Mouse (Mus musculus) heart, embryonic 16.5 days (tissue): ENCODE data around the gene Pmel. TPM values are rescaled to one million over a fixed set of nuclear protein-coding genes. Genes with fewer than 3 reads are reported as not detected.
A peak's percentile ranks its signal among the peaks of the same experiment; 100 is the strongest.
"Not testable (repeated sequence)": the region's sequence is repeated elsewhere in the genome, so short reads cannot be mapped to it uniquely, and the experiment has no call there.

Source experiments
- ATAC-seq: fragments of 200-750 bp; cut with Nextera tagmentation; replicated peaks from 2 replicates; pipeline ENCODE4 v1.8.0; 2017; ENCODE audit warnings: moderate number of reproducible peaks; ENCODE audit not compliant: insufficient read depth, low FRiP score; ENCODE audit errors: extremely low read depth
- H3K27ac ChIP-seq: fragments of 300-500 bp; sonication (generic); 2 replicates; pipeline ENCODE4 v1.5.1; 2014; ENCODE audit warnings: mild to moderate bottlenecking, low read length, control low read depth, moderate library complexity
- H3K27me3 ChIP-seq: fragments of 300-500 bp; sonication (generic); 2 replicates; pipeline ENCODE4 v1.6.1; 2014; ENCODE audit warnings: low read length, mixed read lengths; ENCODE audit not compliant: control insufficient read depth, insufficient read depth
- H3K36me3 ChIP-seq: fragments of 300-500 bp; sonication (generic); 2 replicates; pipeline ENCODE4 v1.6.1; 2014; ENCODE audit not compliant: control insufficient read depth, insufficient read depth
- H3K4me1 ChIP-seq: fragments of 300-500 bp; sonication (generic); 2 replicates; pipeline ENCODE4 v1.6.1; 2014; ENCODE audit warnings: low read length, mixed read lengths; ENCODE audit not compliant: control insufficient read depth, insufficient read depth
- H3K4me2 ChIP-seq: fragments of 300-500 bp; sonication (generic); 2 replicates; pipeline ENCODE4 v1.6.1; 2014; ENCODE audit warnings: low read depth, mild to moderate bottlenecking, control low read depth, low read length
- H3K4me3 ChIP-seq: fragments of 300-500 bp; sonication (generic); 2 replicates; pipeline ENCODE4 v1.5.1; 2014; ENCODE audit warnings: mild to moderate bottlenecking, control low read depth, low read length
- H3K9ac ChIP-seq: fragments of 300-500 bp; sonication (generic); 2 replicates; pipeline ENCODE4 v1.6.1; 2014; ENCODE audit warnings: low read length, control low read depth
- H3K9me3 ChIP-seq: fragments of 300-500 bp; sonication (generic); replicated peaks from 2 replicates; pipeline ENCODE4 v1.6.1; 2016; ENCODE audit warnings: low read length; ENCODE audit not compliant: control insufficient read depth
- WGBS: fragments of 180-500 bp; shearing (Covaris S2); extraction: QIAGEN DNeasy Blood & Tissue Kit; methylation state at CpG from one replicate; pipeline ENCODE4 v1.1.7; 2014; 5-methylcytosine and 5-hydroxymethylcytosine counted together
- polyA plus RNA-seq: library from polyadenylated mRNA; unstranded; fragments of >200 nt; fragmentation: Nextera tagmentation; extraction: Ambion mirVana; gene quantifications from 2 replicates; pipeline ENCODE4 v1.2.1, GENCODE M21; 2015

Pmel gene
- polyA plus RNA-seq, 1 experiment from 2014 or later = 1.7 TPM

DNA sequence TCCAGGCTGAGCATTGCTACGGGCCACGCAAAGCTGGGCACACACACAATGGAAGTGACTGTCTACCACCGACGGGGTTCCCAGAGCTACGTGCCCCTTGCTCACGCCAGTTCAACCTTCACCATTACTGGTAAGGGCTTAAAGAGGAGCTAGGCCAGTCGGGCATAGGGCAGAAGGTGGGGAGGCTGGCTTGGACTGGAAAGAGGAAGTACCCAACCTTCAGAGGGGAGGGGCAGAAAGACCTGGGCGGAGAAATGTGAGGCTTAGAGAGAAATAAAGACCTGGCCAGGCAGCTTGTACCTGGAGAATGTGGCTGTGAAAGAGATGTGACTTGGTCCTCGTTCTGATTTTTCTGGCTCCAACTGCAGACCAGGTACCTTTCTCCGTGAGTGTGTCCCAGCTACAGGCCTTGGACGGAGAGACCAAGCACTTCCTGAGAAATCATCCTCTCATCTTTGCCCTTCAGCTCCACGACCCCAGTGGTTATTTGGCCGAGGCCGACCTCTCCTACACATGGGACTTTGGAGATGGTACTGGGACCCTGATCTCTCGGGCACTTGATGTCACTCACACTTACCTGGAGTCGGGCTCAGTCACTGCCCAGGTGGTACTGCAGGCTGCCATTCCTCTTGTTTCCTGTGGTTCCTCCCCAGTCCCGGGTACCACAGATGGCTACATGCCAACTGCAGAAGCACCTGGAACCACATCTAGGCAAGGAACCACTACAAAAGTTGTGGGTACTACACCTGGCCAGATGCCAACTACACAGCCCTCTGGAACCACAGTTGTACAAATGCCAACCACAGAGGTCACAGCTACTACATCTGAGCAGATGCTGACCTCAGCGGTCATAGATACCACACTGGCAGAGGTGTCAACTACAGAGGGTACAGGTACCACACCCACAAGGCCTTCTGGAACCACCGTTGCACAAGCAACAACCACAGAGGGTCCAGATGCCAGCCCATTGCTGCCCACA is 11.9 kb downstream of the Pmel start:
- Histone ChIP-seq H3K4me3 (no peak overlapping the region), H3K4me2 (no peak overlapping the region), H3K27me3 (no peaks in the 10 kb centered on the region), H3K9ac (no peak overlapping the region), H3K36me3 (0 out of 2 replicates have a peak, but pooled peaks cover 5% of the 10 kb centered on the region), H3K27ac (no peak overlapping the region), H3K9me3 (no peaks in the 10 kb centered on the region), H3K4me1 (no peaks in the 10 kb centered on the region)
- WGBS = 79% methylated on average over 19 of the region's 19 CpGs
- ATAC-seq = peak; percentile 41; the same call in 1 of the 2 replicates

DNA sequence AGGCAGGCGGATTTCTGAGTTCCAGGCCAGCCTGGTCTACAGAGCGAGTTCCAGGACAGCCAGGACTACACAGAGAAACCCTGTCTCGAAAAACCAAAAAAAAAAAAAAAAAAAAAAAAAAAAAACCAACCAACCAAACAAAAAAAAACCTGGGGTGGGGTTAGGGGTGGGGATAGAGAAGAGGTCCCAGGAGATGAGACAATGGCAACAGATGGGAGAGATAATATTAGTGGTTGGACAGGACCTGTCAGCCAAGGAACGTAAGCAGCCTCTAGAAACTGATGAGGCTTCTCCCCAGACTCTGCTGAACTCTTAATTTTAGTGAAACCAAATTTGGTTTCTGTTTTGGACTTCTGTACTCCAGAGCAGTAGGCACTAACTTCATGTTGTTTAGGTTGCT is 21.5 kb downstream of the Pmel start:
- WGBS = 76% methylated on average over 3 of the region's 4 CpGs
- not testable (repeated sequence) for H3K27ac ChIP-seq, H3K4me3 ChIP-seq, H3K36me3 ChIP-seq, H3K9me3 ChIP-seq, H3K4me2 ChIP-seq, H3K27me3 ChIP-seq, H3K4me1 ChIP-seq, ATAC-seq, H3K9ac ChIP-seq

DNA sequence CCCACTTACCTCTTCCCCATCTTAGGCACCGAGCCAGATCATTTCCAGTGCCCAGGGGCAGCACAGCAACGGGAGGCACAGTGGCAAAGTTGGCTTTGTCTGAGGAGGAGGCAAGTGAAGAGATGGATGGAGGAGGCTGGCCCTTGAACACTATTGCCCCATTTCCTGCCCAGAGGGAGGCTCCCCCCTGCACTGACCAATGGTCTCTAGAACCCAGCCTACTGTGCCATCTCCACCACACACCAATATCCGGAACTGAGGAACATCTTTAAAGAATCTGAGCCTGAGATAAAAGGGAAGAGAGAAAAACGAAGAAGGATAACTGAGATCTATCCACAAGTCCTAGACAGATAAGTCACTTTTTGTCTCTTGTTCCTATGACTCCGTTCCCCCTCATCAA is 24.1 kb downstream of the Pmel start:
- WGBS = 69% methylated on average over 5 of the region's 5 CpGs

DNA sequence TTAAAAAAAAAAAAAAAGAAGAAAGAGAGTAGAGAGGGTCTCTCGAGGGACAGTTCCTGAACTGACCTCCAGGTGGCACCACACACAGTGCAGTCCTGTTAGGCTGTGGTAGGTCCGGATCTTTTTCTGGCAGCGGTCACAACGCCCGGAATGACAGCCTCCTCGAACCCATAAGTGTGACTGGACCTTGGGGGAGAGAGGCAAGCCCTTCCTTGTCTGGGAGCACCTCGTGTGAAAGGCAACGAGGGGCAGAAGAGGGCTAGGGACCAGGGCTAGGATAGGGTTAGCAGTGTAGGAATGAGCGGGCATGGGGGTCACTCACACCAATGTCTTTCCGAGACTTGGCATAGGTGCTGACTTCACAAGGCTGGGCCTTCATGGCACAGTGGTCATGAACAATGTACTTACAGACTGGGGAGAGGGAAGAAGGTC is 27.0 kb downstream of the Pmel start:
- Histone ChIP-seq H3K9ac (no peak overlapping the region), H3K27ac (no peak overlapping the region), H3K4me2 (peak overlapping the region; percentile 32; the same call in 1 of the 2 replicates), H3K9me3 (peaks cover 2% of the 10 kb centered on the region; the same call in 1 of the 2 replicates), H3K36me3 (peaks cover 23% of the 10 kb centered on the region), H3K27me3 (no peaks in the 10 kb centered on the region), H3K4me1 (no peaks in the 10 kb centered on the region), H3K4me3 (no peak overlapping the region)
- WGBS = 18% methylated on average over 10 of the region's 10 CpGs
- ATAC-seq = peak; percentile 52; the same call in 1 of the 2 replicates

More for the DNA sequence above, 24.1 kb downstream of the Pmel start:
- Histone ChIP-seq H3K36me3 (peaks cover 12% of the 10 kb centered on the region), H3K4me1 (no peaks in the 10 kb centered on the region), H3K4me3 (no peak overlapping the region), H3K4me2 (no peak overlapping the region), H3K9me3 (peaks cover 2% of the 10 kb centered on the region; the same call in 1 of the 2 replicates), H3K9ac (no peak overlapping the region), H3K27ac (no peak overlapping the region), H3K27me3 (no peaks in the 10 kb centered on the region)
- no peak for ATAC-seq

DNA sequence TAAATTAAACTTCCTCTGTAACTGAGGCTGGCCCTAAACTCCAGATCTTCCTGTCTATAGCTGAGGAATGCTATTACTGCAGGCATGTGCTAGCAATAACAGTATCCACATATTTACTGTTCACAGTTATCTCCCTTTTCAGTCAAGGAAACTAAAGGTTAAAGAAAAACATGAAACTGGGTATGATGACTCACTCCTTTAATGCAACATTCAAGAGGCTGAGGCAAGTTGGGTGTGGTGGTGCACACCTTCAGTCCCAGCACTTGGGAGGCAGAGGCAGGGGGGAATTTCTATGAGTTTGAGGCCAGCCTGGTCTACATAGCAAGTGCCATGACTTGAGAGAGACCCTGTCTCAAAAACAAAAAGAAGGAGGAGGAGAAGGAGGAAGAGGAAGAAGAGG is 28.0 kb downstream of the Pmel start:
- no peaks in the 10 kb centered on the region for H3K27me3 ChIP-seq
- H3K4me2 ChIP-seq = no peak overlapping the region
- H3K4me1 ChIP-seq = no peaks in the 10 kb centered on the region
- peaks cover 23% of the 10 kb centered on the region for H3K36me3 ChIP-seq
- H3K9ac ChIP-seq = no peak overlapping the region
- H3K27ac ChIP-seq = no peak overlapping the region
- peaks cover 2% of the 10 kb centered on the region; the same call in 1 of the 2 replicates for H3K9me3 ChIP-seq
- no peak overlapping the region for H3K4me3 ChIP-seq
- no peak for ATAC-seq

DNA sequence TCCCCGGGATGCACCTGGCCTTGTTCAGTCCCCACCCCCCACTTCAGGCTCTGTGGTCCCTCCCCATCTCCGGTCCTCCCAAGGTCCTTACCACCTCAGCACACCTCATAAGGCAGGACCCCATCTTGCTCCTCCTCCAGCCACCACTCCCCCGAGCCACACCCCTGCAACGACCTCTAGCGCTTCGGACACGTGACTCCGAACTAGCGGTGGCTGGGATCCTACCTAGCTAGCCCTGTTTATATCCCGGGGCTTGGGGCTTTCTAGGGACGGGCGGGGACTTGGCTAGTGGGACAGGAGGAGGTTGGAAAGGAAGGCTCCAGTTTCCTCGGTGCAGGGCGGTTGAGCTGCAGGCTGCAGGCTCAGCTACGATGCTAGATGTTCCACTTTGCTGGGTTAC is 33.4 kb downstream of the Pmel start:
- peak; percentile 60; the same call in 1 of the 2 replicates for ATAC-seq
- H3K9ac ChIP-seq = peak overlapping the region; percentile 38; the same call in 1 of the 2 replicates
- 8% methylated on average over 15 of the region's 15 CpGs for WGBS
- H3K9me3 ChIP-seq = peaks cover 2% of the 10 kb centered on the region; the same call in 1 of the 2 replicates
- H3K27me3 ChIP-seq = no peaks in the 10 kb centered on the region
- H3K36me3 ChIP-seq = peaks cover 18% of the 10 kb centered on the region
- H3K4me1 ChIP-seq = peaks cover 8% of the 10 kb centered on the region
- no peak overlapping the region for H3K27ac ChIP-seq
- H3K4me2 ChIP-seq = peak overlapping the region; percentile 59
- H3K4me3 ChIP-seq = peak overlapping the region; percentile 34

DNA sequence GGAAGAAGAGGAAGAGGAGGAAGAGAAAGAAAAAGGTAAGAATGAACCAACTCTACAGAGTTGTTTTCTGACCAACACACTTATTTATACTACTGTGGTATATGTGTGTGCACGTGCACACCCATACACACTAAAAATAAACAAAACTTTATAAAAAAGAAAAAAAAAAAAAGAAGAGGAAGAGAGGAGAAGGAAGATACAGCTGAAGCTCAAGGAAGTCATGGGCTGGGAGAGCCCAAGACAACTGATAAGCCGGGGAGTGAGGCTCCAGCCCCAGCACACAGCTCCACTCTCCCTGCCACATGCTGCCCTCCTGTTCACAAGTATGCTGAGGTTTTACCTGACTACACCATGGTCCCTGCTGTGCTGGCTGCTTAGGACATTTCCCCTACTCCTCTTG is 36.3 kb downstream of the Pmel start:
- Histone ChIP-seq H3K4me1 (peaks cover 25% of the 10 kb centered on the region), H3K9ac (no peak overlapping the region), H3K9me3 (no peaks in the 10 kb centered on the region), H3K27me3 (no peaks in the 10 kb centered on the region), H3K4me3 (no peak overlapping the region), H3K36me3 (no peaks in the 10 kb centered on the region), H3K4me2 (no peak overlapping the region), H3K27ac (no peak overlapping the region)
- ATAC-seq = no peak
- WGBS = 46% methylated on average over 2 of the region's 2 CpGs

DNA sequence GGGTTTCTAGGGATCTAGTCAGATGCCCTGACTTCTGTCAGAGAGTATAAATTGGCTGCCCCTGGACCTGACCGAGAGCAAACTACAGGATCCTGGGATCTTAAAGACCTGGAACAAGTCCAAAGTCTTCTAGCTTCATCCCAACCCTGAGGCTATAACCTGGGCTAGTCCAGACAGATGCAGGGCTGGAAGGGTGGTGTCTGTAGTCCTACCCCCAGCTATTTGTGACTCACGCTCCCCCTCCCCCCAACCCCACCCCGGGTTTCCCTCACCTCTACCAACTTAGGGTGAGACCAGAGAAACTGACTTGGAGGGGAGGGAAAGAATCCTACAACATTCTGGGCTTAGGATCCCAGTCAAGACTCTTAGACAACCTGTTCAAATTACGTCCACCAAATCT is 38.6 kb downstream of the Pmel start:
- H3K4me3 ChIP-seq = peak overlapping the region; percentile 70
- no peak for ATAC-seq
- H3K4me1 ChIP-seq = peaks cover 25% of the 10 kb centered on the region
- H3K27me3 ChIP-seq = no peaks in the 10 kb centered on the region
- H3K4me2 ChIP-seq = peak overlapping the region; percentile 88
- no peaks in the 10 kb centered on the region for H3K36me3 ChIP-seq
- no peaks in the 10 kb centered on the region for H3K9me3 ChIP-seq
- H3K27ac ChIP-seq = no peak overlapping the region
- H3K9ac ChIP-seq = no peak overlapping the region; the same call in none of the 2 replicates
- WGBS = 26% methylated on average over 4 of the region's 4 CpGs

DNA sequence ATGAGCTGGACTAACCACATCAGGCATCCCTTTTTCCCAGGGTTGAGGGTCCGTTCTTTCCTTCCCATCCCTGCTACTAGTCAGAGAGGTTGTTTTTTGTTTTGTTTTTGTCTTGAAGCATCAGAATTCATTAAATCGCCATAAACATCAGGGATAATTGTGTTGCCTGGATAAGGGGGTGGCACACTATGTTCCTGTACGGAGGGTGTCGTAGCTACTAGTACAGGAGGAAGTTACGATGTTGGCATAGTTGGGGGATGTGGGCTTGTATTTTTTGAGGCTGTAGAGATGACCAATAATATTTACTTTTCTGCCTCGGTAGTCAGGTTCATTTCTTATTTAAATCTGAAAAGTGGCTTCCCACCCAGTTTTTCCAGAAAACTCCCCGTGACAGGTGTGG is 39.2 kb downstream of the Pmel start:
- Histone ChIP-seq H3K4me3 (peak overlapping the region; percentile 70), H3K27me3 (no peaks in the 10 kb centered on the region), H3K4me2 (peak overlapping the region; percentile 88), H3K4me1 (peaks cover 22% of the 10 kb centered on the region), H3K27ac (peak overlapping the region; percentile 55; the same call in 1 of the 2 replicates), H3K36me3 (no peaks in the 10 kb centered on the region), H3K9me3 (no peaks in the 10 kb centered on the region), H3K9ac (peak overlapping the region; percentile 80)
- no peak for ATAC-seq
- WGBS = 2% methylated on average over 7 of the region's 7 CpGs
